Mouse (Mus musculus) kidney, embryonic 15.5 days (tissue): ENCODE data around the gene Heatr6. TPM values are rescaled to one million over a fixed set of nuclear protein-coding genes. Genes with fewer than 3 reads are reported as not detected.

ENCODE experiments used
- ATAC-seq: fragments of 200-750 bp; cut with Nextera tagmentation; replicated peaks from 2 replicates; pipeline ENCODE4 v1.8.0; 2017; ENCODE audit warnings: moderate TSS enrichment; ENCODE audit not compliant: low FRiP score
- H3K27ac ChIP-seq: fragments of 300-500 bp; sonication (generic); 2 replicates; pipeline ENCODE4 v1.5.1; 2015; ENCODE audit warnings: mild to moderate bottlenecking, inconsistent platforms
- H3K27me3 ChIP-seq: fragments of 300-500 bp; sonication (generic); 2 replicates; pipeline ENCODE4 v1.6.1; 2015; ENCODE audit warnings: inconsistent platforms
- H3K36me3 ChIP-seq: fragments of 300-500 bp; sonication (generic); 2 replicates; pipeline ENCODE4 v1.6.1; 2015; ENCODE audit warnings: inconsistent platforms
- H3K4me1 ChIP-seq: fragments of 300-500 bp; sonication (generic); 2 replicates; pipeline ENCODE4 v1.6.1; 2015; ENCODE audit warnings: inconsistent platforms
- H3K4me2 ChIP-seq: fragments of 300-500 bp; sonication (generic); 2 replicates; pipeline ENCODE4 v1.6.1; 2015; ENCODE audit warnings: moderate library complexity, mild to moderate bottlenecking, inconsistent platforms
- H3K4me3 ChIP-seq: fragments of 300-500 bp; sonication (generic); replicated peaks from 2 replicates; pipeline ENCODE4 v1.5.1; 2015; ENCODE audit warnings: mild to moderate bottlenecking, inconsistent platforms
- H3K9ac ChIP-seq: fragments of 300-500 bp; sonication (generic); 2 replicates; pipeline ENCODE4 v1.6.1; 2015; ENCODE audit warnings: mild to moderate bottlenecking, inconsistent platforms
- H3K9me3 ChIP-seq: fragments of 300-500 bp; sonication (generic); replicated peaks from 2 replicates; pipeline ENCODE4 v1.6.1; 2016; ENCODE audit warnings: inconsistent platforms
- WGBS: fragments of 180-500 bp; shearing (Covaris S2); methylation state at CpG from one replicate; pipeline ENCODE4 v1.1.7; 2015; ENCODE audit warnings: mixed read lengths; 5-methylcytosine and 5-hydroxymethylcytosine counted together
- polyA plus RNA-seq: library from polyadenylated mRNA; unstranded; fragments of >200 nt; fragmentation: Nextera tagmentation; extraction: Ambion mirVana; gene quantifications from 2 replicates; pipeline ENCODE4 v1.2.1, GENCODE M21; 2015

Heatr6 gene
- polyA plus RNA-seq, 1 experiment from 2014 or later, result 25.2 TPM

DNA sequence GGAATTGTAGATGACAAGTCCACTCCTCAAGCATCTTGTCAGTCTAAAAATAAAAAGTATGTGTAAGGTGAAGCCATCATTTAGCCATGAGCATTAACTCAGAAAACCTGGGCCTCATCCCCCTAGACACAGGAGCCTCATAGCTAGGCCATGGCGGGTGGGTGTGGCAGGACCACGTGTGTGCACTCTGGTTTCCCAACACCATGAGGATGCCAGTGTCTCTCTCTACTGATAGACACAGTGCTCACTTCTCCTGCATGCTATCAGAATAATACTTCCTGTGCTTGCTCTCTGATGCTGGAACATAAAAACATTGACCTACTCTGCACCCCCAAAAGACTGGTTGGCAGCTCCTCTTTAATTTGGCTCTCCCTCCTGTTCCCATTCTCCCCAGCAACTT lies 17.6 kb upstream of the Heatr6 start:
- H3K36me3 ChIP-seq, result no peaks in the 10 kb centered on the region
- ATAC-seq, result no peak
- WGBS, result 84% methylated on average over 2 of the region's 2 CpGs
- no peak overlapping the region for H3K4me3 ChIP-seq
- no peak overlapping the region for H3K27ac ChIP-seq
- H3K27me3 ChIP-seq, result peaks cover 17% of the 10 kb centered on the region; the same call in 1 of the 2 replicates
- no peaks in the 10 kb centered on the region for H3K4me1 ChIP-seq
- H3K4me2 ChIP-seq, result no peak overlapping the region
- H3K9me3 ChIP-seq, result peaks cover 3% of the 10 kb centered on the region; the same call in 1 of the 2 replicates
- H3K9ac ChIP-seq, result no peak overlapping the region

DNA sequence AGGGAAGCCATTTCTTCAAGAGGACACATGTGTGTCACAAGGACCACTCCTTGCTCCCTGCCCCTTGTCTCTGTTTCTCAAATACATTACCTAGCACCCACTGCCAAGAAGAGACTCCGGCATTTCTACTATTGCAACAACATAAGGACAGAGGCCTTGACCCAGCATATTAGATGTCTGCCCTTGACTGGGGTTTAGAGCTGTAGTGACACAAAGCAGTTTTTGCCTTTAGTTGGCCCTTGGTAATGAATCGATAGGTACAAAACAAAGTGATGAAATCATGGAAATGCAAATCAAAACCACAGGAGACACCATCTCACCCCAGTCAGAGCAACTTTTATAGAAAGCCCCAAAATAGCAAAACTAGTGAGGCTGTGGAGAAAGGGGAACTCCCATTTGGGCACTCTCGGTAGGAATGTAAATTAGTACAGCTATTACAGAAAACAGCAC lies 16.4 kb upstream of the Heatr6 start:
- Histone ChIP-seq H3K27ac (no peak overlapping the region), H3K36me3 (no peaks in the 10 kb centered on the region), H3K9ac (no peak overlapping the region), H3K9me3 (peaks cover 3% of the 10 kb centered on the region; the same call in 1 of the 2 replicates), H3K4me2 (no peak overlapping the region), H3K27me3 (peaks cover 19% of the 10 kb centered on the region; the same call in 1 of the 2 replicates), H3K4me1 (no peaks in the 10 kb centered on the region), H3K4me3 (no peak overlapping the region)
- 79% methylated on average over 3 of the region's 3 CpGs for WGBS
- no peak for ATAC-seq

DNA sequence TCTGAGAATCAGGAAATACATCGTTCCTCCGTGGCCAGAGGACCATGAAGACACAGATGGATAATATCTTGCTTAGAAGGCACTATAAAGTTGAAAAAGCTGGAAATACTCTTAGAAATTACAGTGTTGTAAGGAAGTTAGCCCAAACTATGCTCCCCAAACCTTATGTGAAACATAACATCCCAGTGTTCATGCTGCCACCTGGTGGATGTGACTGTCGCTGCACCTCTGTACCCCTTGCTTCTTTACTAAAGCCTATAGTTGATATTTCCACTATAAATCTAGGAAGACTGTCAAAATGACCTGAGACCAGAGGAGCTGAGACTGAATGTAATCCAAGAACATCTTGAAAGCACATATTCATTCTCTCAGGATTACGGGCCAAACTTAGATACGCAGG lies 14.3 kb upstream of the Heatr6 start:
- WGBS, result 23% methylated on average over 5 of the region's 5 CpGs
- H3K4me2 ChIP-seq, result no peak overlapping the region
- no peaks in the 10 kb centered on the region for H3K36me3 ChIP-seq
- H3K9ac ChIP-seq, result no peak overlapping the region
- no peaks in the 10 kb centered on the region for H3K9me3 ChIP-seq
- ATAC-seq, result no peak
- H3K4me1 ChIP-seq, result peaks cover 6% of the 10 kb centered on the region
- H3K27me3 ChIP-seq, result peaks cover 19% of the 10 kb centered on the region; the same call in 1 of the 2 replicates
- no peak overlapping the region for H3K4me3 ChIP-seq
- no peak overlapping the region for H3K27ac ChIP-seq

DNA sequence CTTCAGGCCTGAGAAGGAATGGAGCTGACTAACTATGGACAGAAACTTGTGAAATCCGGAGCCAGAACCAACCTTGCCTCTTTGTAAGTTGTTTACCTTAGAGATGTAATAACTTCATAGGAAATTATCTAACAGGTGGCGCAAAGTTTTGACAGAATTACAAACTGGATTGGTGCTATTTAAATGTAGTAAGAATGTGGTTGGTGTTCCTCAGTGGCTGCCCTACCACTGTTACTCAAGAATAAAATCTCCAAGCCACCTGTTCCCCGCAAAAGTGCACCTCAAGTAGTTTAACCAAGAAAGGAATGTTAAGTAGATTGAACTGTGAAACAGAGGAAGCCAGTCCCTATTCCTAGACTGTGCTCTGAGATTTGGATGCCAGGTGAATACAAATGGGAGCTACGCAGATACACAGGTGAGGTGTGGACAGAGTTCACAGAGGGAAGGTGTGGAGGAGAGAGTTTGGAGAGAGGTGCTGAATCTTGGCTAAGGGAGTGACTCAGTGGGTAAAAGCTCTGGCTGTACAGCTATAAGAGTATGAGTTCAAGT lies 13.0 kb upstream of the Heatr6 start:
- no peaks in the 10 kb centered on the region for H3K9me3 ChIP-seq
- ATAC-seq, result no peak
- H3K4me1 ChIP-seq, result peaks cover 6% of the 10 kb centered on the region
- H3K4me3 ChIP-seq, result no peak overlapping the region
- H3K36me3 ChIP-seq, result no peaks in the 10 kb centered on the region
- H3K9ac ChIP-seq, result no peak overlapping the region
- peaks cover 19% of the 10 kb centered on the region; the same call in 1 of the 2 replicates for H3K27me3 ChIP-seq
- no peak overlapping the region for H3K4me2 ChIP-seq
- H3K27ac ChIP-seq, result no peak overlapping the region
- whole genome bisulfite sequencing, result 80% methylated on average over 4 of the region's 4 CpGs

DNA sequence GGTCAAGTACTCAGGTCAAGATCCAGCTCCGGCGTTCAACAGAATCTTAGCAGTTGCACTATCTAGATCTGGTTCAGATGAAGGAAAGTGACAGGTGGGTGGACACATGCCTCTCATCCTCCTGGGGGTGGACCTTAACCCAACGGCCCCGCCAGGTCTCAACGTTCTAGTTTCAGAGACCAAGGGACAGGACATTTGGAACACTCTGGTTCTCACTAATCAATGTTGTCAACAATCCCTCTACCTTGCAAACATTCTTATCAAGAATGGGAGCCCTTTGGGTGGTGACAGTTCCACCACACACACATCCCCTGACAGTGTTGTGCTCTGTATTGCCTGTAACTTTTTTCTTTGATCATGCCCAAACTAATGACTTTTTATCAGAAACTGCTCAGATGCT lies 11.7 kb upstream of the Heatr6 start:
- 85% methylated on average over 5 of the region's 5 CpGs for WGBS
- H3K27ac ChIP-seq, result no peak overlapping the region
- H3K36me3 ChIP-seq, result no peaks in the 10 kb centered on the region
- H3K4me1 ChIP-seq, result peaks cover 6% of the 10 kb centered on the region
- peaks cover 18% of the 10 kb centered on the region; the same call in 1 of the 2 replicates for H3K27me3 ChIP-seq
- no peak overlapping the region for H3K9ac ChIP-seq
- H3K9me3 ChIP-seq, result no peaks in the 10 kb centered on the region
- no peak for ATAC-seq
- H3K4me2 ChIP-seq, result no peak overlapping the region
- no peak overlapping the region for H3K4me3 ChIP-seq

DNA sequence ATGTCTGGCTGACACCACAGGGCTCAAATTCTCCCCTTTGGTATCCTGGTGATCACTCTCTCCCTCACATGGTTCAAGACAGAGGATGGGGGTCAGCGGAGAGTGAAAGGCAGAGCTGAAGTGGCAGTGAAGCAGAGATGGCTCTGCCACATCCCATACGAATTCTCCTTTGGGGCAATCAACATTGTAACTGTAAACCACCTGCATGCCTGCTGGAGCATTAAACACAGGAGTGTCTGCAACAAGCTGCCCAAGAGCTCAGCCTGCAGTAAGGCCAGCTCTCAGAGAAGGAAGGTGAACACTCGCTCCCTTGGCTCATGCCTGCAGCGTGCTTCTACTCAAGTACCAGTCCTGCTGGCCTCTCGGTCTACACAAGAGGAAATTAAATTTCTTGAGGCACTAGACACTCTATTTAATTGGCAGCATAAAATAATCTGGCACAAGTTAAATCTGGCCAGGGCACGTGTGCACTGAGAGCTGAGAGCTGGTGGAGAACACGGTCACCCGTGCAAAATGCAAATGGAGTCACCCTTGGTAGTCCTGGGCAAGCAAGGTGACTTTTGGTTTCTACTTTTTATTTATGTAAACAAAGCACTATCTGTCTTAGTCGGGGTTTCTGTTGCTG lies 10.7 kb upstream of the Heatr6 start:
- Histone ChIP-seq H3K4me3 (no peak overlapping the region), H3K27ac (no peak overlapping the region), H3K36me3 (no peaks in the 10 kb centered on the region), H3K27me3 (peaks cover 25% of the 10 kb centered on the region; the same call in 1 of the 2 replicates), H3K4me2 (no peak overlapping the region), H3K4me1 (peaks cover 6% of the 10 kb centered on the region), H3K9me3 (no peaks in the 10 kb centered on the region), H3K9ac (no peak overlapping the region)
- 0 out of 2 replicates have a peak, but pooled peaks have one; percentile 4 for ATAC-seq
- WGBS, result 52% methylated on average over 9 of the region's 9 CpGs

DNA sequence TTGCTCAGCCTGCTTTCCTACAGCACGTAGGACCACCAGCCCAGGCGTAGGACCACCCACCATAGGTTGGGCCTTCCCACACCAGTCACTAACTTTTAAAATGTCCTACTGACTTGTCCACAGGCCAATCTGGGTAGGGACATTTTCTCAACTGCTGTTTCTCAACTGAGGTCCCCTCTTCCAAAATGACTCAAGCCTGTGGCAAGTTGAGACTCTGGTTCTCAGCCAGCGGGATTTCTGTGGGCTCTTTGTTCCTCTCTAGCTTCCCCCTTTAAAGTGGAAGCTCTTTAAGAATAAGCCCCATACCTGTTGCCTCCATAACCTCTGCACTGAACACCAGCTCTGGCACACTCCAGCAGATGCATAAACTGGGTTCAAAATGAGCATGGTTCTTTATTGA lies 10.0 kb upstream of the Heatr6 start:
- H3K9me3 ChIP-seq, result no peaks in the 10 kb centered on the region
- 86% methylated on average over 3 of the region's 3 CpGs for WGBS
- no peak for ATAC-seq

DNA sequence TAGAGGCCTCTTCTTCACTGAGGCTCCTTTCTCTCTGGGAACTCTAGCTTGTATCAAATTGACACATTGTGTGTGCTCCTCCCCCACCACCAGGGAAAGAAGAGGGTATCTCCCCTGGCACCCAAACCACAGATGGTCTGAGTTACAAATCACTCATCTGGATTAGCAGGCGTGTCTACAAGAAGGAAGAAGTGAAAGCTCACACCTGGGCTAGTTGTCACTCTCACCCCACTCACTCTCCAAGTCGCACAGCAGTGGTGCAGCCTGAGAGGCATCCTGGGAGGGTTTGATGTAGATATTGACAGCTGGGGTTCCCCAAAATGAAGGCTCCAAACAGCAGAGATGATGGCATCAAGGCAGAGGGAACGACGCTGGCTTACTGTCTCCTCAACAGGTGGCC lies 7.3 kb upstream of the Heatr6 start:
- WGBS, result 49% methylated on average over 4 of the region's 4 CpGs
- no peaks in the 10 kb centered on the region for H3K9me3 ChIP-seq

More for the DNA sequence above, 10.0 kb upstream of the Heatr6 start:
- peaks cover 30% of the 10 kb centered on the region; the same call in 1 of the 2 replicates for H3K27me3 ChIP-seq
- no peak overlapping the region for H3K4me3 ChIP-seq
- H3K4me1 ChIP-seq, result peaks cover 6% of the 10 kb centered on the region
- no peaks in the 10 kb centered on the region for H3K36me3 ChIP-seq
- no peak overlapping the region for H3K4me2 ChIP-seq
- no peak overlapping the region for H3K9ac ChIP-seq
- H3K27ac ChIP-seq, result no peak overlapping the region

DNA sequence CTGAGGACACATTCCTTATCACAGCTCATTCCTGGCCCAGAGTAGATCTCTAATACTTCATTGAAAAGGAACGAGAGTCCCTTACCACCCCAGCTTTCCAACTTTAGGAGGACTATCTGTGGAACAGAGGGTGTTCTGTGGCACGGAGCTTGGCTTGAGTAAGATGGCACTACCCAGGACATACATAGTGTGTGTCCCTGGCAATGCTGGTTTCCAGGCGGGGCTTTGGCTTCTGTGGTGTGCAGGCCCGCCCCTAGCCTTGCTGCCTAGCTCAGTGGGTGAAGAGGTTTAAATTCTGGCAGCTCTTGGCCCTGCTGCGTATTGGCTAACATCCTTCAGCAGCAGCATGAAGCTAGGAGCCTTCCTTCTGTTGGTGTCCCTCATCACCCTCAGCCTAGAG lies 6.8 kb upstream of the Heatr6 start, which contains the start of gene Wfdc21:
TSS of gene Wfdc21 (plus strand) at position 260 of the 400 bp plus-strand sequence.
- no peak within 1 kb of the TSS for H3K4me2 ChIP-seq
- no peaks in the 10 kb centered on the region for H3K36me3 ChIP-seq
- no peak within 1 kb of the TSS for H3K27ac ChIP-seq
- no peak within 1 kb of the TSS for H3K4me3 ChIP-seq
- ATAC-seq, result no peak
- H3K9ac ChIP-seq, result no peak within 1 kb of the TSS
- WGBS, result 71% methylated on average over 5 of the region's 5 CpGs
- peaks cover 6% of the 10 kb centered on the region for H3K4me1 ChIP-seq
- H3K9me3 ChIP-seq, result no peaks in the 10 kb centered on the region
- peaks cover 28% of the 10 kb centered on the region for H3K27me3 ChIP-seq

More for the DNA sequence above, 7.3 kb upstream of the Heatr6 start:
- no peak overlapping the region for H3K9ac ChIP-seq
- peaks cover 6% of the 10 kb centered on the region for H3K4me1 ChIP-seq
- H3K4me2 ChIP-seq, result no peak overlapping the region
- no peaks in the 10 kb centered on the region for H3K36me3 ChIP-seq
- H3K27ac ChIP-seq, result no peak overlapping the region
- no peak overlapping the region for H3K4me3 ChIP-seq
- no peak for ATAC-seq
- peaks cover 23% of the 10 kb centered on the region; the same call in 1 of the 2 replicates for H3K27me3 ChIP-seq

DNA sequence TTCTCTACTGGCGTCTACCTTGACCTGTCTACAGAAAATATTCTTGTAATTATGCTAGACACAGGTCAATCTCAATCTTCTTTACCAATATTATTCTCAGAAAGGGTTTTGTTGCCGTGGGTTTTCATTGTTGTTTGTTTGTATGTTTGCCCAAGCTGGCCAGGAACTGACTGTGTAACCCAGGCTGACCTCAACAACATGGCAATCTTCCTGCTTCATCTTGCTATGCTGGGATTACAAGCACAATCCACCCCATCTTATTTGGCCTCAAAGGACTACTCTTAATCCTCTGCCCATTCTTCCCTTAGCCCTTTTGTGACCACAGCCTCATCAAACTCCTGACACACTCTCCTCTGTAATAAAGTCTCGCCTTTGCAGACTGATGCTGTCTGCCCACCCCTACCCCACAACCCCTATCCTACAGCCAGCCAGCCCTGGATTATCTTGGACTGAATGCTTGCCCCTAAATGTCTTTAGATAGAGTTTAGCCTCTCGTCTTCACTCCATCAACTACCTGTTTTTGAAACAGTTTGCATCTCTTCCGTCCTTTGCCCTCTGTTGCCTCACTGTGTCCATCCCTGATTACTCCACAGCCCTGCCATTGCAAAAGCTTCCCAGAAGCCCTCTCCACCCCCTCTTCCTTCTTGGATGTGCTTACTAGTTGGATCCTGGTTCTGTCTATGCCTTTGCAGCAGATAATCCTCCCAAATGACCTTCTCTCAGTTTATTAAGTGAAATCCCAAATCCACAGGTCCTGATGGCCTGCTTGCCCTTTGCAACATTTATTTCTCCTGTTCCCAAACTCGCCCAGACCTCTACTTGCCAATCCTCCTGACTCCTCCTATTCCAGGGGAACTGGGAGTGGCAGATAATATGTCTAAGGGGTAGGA lies 5.9 kb upstream of the Heatr6 start:
- Histone ChIP-seq H3K27ac (no peak overlapping the region), H3K9ac (no peak overlapping the region), H3K4me3 (no peak overlapping the region), H3K4me2 (no peak overlapping the region), H3K27me3 (peaks cover 34% of the 10 kb centered on the region), H3K4me1 (peaks cover 5% of the 10 kb centered on the region), H3K9me3 (no peaks in the 10 kb centered on the region), H3K36me3 (no peaks in the 10 kb centered on the region)
- WGBS, result 68% methylated on average over 6 of the region's 6 CpGs
- ATAC-seq, result no peak

DNA sequence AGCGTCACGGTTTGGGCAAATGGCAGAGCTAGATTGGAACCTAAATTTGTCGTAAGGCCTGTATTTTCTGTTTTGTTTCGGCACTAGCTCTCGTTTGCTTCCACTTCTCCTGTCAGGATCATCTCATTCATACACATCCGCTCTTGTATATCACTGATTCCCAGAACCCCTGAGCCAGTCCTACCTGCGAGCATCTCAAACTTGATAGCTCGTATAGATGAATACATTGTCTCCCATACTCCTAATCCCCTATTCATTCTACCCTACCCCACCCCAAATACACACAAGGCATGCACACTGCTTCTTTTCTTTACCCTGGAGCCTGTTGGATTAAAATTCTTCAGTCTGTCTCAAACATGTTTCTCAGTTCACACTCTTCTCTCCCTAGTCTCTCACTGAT lies 731 bp downstream of the Heatr6 start:
- Histone ChIP-seq H3K4me3 (peak overlapping the region; percentile 87), H3K4me2 (peak overlapping the region; percentile 73), H3K9ac (peak overlapping the region; percentile 78), H3K27me3 (peaks cover 12% of the 10 kb centered on the region), H3K4me1 (peaks cover 10% of the 10 kb centered on the region), H3K9me3 (no peaks in the 10 kb centered on the region), H3K36me3 (peaks cover 36% of the 10 kb centered on the region), H3K27ac (peak overlapping the region; percentile 90)
- no peak for ATAC-seq
- WGBS, result 8% methylated on average over 8 of the region's 8 CpGs

DNA sequence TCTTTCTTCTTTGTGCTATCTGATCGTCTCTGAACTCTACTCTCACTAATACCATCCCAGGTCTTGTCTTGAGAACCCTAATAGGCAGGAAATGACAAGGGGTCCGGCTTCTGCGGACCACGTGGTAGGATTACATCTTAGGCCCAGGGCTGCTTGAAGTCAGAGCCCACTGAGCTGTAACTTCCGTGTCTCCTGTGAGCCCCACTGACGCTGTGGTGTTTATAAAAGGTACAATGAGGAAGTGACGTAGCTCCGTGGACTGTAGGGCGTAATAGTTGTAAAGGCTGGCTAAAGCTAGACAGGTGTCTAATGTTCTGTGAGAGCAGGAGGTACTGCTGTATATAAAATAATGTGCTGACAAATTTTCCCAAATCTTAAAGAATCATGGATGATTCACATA lies 13.8 kb downstream of the Heatr6 start:
- Histone ChIP-seq H3K9me3 (no peaks in the 10 kb centered on the region), H3K9ac (no peak overlapping the region), H3K27me3 (no peaks in the 10 kb centered on the region), H3K27ac (no peak overlapping the region), H3K36me3 (peaks cover 98% of the 10 kb centered on the region), H3K4me2 (no peak overlapping the region), H3K4me3 (no peak overlapping the region), H3K4me1 (no peaks in the 10 kb centered on the region)
- no peak for ATAC-seq
- WGBS, result 88% methylated on average over 9 of the region's 9 CpGs
